Mouse (Mus musculus) CD4-positive, CD25-positive, alpha-beta regulatory T cell, adult 2 months (primary cell): ENCODE measurements around the gene Anks1.
"Not testable (repeated sequence)": the region's sequence is repeated elsewhere in the genome, so short reads cannot be mapped to it uniquely, and the experiment has no call there.

Experiments used
- DNase-seq: peaks from one replicate; pipeline ENCODE4 v3.0.0-alpha.2; 2012; ENCODE audit warnings: low read depth, low spot score

The Anks1 gene

DNA sequence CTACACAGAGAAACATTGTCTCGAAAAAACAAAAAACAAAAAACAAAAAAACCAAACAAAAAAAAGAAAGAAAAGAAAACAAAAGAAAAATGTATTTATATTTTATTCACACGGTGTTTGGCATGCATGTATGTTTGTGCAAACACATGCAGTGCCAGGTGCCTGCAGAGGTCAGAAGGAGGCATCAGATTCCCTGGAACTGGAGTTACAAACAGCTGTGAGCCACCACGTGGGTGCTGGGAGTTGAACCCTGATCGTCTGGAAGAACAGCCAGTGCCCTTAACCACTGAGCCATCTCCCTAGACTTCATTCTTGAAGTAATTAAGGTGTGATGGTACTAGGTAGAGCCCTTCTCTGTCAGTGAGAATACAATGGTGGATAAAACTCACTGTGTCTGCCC lies 57.0 kb downstream of the Anks1 start:
- no peak for DNase-seq

DNA sequence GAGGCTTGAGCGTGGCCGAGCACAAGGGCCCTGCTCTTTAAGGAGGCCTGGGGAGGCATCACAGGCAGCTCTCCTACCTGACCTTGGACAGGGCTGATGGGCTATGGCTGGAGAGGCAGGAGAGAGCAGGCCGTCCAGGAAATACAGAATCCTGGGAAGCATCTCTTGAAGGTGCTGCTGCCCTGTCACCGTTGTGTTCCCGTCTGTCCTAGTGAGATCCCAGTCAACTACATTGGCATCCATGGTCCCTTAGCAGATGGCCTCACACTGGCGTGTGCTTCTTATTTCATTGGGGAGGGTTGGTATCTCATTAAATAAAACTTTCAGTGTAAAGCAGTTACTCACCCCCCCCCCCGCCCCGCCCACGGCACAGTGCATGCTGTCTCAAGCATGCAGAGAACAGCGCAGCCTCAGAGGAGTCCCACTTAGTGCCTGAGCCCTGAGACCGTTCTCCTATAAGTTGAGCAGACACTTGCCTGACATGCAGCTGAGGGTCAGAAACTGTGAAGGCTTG lies 57.5 kb downstream of the Anks1 start:
- no peak for DNase-seq

DNA sequence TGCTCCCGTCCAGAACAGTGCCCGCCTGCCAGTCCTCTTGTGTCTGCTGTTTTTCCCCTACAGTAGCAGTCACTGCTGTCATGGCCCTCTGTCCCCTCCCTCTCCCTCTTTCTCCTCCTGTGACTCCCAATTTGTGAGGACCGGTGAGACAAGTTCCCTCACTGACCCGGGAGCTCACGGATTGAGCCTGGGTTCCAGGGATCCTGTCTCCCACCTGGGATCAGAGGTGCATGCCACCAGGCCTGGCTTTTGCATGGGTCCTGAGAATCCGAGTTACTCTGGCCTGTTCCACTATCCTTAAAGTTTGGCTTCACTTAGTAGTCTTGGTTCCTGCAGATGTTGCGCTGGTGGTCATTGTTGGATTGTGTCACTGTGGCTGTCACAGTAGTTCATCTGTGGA lies 58.4 kb downstream of the Anks1 start:
- no peak for DNase-seq

DNA sequence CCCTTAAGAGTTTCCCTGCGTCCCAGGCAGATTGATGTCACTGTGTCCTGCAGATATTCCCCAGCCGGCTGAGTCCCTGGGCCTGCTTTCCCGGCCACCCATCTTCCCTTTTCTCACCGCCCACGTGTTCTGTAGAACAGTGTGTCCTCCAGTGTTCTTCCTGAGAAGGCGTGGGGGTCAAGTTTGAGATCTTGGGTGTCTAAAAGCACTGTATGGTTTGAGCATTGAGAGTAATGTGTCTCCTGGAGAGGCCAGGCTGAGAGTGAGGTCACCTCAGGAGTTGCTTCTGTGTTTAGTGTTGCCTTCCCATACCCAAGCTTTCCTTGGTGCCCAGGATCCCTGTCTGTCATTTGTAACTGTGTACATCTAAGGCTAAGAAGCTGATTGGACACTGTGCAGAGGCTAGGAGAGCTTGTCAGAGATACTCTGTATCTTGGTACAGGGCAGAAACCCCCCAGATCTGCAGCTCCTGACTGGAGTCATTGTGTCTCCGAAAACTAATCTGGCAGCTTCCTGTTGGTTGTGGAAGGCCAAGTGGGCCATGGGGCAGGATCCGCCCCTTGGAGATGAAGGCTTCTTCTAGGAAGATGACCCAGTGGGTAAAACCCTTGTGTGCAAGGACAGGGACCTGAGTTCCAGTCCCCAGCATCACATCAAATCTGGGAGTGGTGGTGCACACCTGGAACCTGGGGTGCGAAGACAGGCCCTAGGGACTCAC lies 59.1 kb downstream of the Anks1 start:
- DNase-seq = no peak

DNA sequence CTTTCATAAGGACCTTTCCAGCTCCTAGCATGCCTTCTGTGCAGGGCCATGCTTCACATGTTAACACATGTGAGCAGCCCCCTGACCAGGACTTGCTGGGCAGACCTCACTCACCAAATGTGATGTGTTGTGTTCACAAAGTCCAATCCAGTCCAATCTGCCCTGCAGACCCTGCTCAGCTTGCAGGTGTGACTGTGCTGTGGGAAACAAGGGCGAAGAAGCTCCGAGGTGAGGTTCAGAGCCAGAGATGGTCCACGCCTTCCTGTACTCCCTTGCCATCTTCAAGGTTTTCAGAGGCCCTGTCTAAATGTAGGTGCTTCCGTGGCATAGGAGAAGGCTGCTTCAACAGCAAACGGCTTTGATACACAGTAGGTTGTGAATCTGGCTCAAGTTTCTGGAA lies 59.8 kb downstream of the Anks1 start:
- DNase-seq = no peak

DNA sequence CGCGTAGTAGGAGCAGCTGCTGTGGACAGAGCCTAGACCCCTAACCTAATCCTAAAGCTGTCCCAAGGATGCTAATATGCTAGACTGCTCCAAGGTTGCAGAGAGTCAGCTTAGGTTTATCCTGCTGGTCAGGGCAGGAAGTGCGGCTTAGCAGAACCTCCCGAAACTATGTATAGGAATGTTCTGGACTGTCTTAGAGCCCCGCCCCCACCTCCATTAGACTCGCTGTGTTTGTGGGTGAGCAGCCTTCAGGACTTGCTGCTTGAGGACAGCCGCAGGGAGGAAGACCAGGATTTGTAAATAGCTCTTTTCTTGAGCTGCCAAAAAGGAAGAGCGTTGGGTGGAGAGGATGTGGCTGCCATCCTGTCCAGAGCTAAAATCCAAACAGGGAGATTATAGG lies 60.3 kb downstream of the Anks1 start:
- DNase-seq = peak; percentile 33

DNA sequence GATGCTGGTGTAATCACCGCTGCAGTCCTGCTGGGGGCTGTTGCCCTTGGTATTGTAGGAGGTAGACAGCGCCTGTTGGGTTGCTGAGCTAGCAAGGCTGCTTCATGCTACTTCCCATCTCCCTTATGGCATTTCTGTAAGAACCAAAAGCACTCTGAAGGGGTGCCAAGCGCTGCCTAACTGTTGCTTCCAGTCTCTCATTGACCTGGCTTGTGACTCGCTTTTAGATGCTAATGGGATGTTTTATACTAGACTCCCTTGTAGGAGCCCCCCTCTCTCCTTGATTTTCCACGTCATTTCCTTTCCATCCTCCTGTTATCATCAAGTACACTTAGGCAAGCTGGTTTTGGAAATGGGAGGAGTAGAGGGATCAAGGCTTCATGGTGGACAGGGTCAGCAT lies 60.8 kb downstream of the Anks1 start:
- no peak for DNase-seq

DNA sequence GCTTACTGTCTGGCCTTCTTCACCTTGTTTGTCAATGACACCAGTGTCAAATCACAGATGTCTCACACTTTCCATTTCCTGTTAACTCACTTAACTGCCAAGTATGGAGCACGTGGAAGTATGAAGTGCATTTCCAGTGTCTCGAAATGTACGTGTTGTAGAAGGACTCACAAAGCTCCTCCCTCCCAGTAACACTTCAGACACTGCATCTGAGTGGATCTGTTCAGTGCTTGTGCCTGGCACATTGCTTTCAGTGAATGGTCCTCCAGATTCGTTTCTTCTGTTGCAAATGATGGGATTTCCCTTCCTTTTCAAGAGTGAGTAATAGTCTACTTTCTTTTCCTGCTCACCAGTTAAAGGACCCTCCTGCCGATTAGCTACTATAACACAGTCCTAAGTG lies 61.2 kb downstream of the Anks1 start:
- DNase-seq = no peak

DNA sequence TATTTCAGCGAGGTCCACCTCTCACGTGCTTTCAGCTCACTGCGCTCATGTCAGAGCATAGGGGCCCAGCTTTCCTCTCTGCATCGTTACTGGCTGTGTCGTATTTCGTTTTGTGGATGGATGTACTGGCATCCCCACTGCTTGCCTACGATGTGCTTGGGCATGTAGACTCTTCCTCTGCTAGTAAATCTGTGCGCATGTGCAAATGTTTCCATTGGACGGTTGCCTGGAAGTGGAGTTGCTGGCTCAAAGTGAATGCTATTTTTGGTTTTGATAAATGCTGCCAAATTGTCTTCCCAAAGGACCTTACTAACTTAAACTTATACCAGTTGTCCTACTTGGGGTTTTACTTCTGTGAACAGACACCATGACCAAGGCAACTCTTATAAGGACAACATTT lies 62.4 kb downstream of the Anks1 start:
- no peak for DNase-seq

DNA sequence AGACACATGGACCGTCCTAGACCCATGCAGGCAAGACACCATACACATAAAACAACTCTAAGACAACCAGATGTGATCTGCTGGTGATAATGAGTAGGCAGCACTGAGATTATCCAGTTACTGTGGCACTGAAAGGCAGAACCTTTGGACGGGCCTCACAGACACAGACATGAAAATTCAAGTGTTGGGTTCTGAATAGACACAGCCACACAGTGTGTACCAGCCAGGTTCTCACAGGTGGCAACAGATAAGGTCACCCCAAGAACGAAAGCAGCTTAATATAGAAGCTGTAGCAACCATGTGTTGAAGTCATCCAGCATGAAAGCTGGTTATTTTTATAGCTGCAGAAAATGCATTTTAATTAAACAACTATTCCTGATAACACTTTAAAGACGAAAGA lies 64.2 kb downstream of the Anks1 start:
- DNase-seq = no peak

DNA sequence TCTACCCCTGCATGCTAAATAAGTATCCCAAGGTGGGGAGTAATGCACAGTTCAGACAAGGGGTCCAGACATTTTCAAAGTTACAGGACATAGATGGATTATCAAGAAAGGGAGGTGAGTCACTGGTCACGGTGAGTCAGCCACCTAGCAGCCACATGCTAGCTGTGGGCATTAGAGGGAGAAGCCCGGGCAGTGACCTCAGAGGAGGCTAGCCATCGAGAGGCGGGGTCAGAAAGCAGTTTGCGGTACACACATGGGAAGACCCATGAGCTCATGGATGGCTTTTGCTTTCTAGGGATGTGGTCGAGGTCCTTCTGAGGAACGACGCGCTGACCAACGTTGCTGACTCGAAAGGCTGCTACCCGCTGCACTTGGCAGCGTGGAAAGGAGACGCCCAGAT lies 67.2 kb downstream of the Anks1 start:
- no peak for DNase-seq

DNA sequence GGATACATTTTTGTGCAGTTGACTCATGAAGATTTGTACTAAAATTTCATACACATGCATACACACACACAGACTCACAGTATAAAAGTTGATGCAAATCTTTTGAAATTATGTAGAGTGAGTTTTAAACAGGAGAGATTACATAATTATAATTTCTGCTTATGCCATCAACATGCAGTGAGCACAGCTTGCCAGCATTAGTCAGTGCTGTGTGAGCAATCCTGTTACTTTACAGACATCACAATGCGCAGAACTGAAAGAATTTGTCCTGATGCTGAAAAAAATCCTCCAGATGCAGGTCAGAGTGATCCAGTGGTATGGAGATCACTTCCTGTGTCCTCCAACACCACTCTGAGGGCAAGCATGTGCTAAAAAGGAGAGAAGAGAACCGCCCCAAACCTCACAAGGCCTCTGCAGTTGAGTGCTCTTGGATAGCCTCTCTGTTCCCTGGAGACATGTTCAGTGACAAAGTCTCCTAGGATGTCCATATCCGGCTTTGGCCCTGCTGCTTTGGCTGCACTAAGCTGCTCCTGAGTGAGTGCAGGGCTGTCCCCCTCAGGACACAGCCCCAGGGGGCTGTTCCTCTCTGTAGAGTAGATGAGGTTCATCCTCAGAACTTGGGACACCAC lies 68.0 kb downstream of the Anks1 start:
- no peak for DNase-seq

DNA sequence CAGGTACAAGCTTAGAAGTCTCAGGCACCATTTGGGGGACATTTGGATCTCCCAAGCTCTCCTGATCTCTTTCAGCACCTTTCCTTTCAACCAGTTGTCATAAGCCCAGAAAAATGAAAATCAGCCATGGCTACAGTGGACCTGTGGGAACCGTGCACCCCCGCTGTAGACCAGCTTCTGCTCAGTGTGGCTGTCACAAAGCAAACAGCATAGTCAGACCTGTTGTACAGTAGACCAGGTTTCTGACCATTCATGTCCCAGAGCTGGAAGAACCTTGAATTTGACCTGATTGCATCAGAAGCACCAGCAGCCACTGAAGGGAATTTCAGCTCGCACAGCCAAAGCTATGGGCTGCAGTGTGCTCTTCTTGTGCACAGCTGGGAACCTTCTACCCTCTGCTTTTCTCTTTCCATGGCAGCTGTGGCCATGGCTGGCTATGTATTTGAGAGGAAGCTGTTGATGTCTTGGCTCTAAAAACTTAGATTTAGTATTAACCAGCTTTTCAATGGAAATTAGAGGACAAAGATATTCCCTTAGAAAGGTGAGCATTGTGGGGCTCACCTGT lies 71.4 kb downstream of the Anks1 start:
- DNase-seq = no peak

DNA sequence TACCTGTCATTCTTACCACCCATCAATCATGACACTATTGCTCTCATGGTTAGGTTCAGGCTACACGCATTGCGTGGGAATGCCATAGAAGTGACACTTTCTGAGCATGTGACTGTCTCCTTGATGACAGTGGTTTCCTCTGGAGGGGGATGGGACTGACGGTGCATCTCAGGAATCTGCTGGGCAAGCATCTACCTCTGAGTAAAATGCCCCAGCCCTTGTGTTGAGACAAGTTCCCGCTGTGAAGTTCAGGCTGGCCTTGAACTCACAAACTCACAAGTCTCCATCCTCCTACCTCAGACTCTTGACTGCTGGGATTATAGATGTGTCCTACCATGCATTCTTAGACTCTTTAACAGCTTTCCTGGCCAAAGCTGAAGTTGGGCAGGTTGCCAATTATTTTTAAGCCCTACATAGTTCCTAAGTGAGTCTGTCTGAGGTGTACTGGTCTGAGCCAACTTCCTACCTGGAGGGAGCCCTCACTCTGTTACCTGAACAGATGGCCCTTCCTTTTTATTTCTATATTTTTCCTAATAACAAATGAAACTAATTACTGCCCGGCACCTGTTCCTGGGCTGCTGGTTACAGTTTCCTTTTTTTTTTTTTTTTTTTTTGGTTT lies 72.5 kb downstream of the Anks1 start:
- no peak for DNase-seq

DNA sequence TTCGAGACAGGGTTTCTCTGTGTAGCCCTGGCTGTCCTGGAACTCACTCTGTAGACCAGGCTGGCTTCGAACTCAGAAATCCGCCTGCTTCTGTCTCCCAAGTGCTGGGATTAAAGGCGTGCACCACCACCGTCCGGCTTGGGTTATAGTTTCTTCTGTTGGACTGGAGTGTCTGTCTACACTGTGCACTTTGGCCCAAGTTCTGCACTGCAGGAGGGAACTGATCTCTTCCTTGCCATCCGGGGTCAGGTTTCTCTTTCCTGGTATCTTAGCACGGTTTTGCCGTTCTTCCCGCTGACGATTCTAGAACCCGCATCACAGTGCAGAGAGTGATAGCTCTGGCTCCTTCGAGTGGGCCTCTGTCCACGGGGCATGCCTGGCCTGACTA lies 73.0 kb downstream of the Anks1 start:
- DNase-seq = not testable (repeated sequence)

DNA sequence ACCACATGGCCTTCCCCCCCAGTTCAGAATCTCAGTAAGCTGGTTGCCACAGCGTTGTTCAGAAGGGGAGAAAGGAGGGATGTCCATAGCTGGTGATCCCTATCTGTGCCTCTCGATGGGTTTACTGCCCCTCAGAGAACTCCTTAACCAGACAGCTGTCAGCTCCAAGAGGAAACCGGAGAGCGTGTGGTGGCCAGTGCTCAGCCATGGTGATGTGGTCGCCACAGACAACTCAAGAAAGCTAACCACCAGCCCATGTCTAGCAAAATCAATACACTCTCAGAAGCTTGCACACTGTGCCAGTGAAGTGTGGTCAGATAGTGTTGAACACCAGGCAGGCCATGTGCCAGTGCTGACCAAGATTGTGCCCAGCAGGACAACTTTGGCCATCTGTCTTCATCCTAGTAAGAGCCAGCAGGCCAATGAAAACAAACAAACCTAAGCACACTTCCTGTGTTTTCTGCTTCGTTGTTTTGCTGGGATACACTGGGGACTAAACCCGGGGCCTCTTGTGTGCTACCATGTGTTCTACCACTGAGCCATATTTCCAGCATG lies 73.7 kb downstream of the Anks1 start:
- DNase-seq = no peak

DNA sequence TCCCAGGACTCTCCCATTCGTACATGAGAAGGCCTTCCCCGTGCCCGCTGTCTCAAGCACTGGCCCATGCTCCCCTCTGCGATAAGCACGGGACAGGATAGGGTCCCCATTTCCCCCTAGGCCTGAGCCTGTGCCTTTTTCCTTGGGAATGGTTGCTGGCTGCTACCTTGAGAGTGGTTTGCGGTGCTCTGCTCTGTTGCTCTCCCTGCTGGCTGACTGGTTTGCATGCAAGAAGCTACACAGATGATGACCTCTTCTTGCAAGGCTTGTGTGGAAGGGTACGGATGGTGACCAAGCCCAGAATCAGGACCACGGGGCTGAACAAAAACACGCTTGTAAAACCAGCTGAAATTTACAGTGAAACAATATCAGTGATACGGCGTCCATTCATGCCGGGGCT lies 75.3 kb downstream of the Anks1 start:
- no peak for DNase-seq

DNA sequence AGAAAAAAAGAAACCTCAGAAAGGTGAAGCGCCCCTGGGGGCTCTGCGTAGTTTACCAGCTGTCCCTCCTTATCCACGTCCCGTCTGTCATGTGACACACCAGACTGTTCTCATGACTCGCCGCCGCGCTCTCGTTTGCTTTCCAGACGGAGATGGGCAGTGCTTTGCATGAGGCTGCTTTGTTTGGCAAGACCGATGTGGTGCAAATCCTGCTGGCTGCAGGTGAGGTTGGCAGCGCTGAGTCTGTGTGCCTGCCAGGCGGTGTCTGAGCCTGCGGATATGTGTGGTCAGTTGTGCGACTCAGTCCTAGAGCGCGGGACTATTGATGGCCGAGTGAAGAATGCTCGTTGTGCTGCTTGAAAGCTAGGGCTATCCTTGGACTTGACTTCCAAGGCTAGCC lies 77.0 kb downstream of the Anks1 start:
- DNase-seq = no peak

DNA sequence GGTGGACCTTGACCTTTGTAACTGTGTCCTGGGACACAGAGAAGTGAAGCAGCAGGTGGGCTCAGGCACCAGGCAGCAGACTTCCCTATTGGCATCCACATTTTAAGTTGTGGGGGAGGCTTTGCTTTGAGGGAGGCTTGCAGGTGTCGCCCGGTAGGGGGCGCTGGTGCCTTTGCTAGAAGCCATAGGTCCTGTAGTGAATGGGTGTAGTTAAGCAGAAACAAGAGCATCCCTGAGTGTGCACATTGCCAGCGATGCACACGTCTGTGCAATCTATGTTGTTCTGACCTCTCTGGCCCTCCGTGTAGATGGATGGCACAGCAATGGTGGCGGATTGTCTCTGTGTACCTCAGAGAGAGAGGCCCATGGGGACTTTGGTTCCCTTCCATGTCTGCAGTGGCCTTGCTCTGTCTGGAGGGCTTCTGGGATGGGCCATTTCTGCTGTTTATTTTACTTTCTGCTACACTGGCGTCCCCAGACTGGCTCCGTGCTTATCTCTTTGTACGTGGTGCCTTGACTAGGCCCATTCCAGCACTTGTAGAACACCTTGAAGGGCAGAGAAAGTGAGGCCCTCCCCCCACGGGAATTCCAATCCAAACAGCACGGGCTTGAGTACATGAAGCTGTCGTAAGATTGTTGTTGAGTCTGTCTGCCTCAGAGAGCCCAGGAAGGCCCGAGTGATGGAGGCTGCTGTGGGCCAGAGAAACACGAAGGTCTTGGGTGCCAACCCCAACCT lies 80.9 kb downstream of the Anks1 start:
- DNase-seq = peak; percentile 91

DNA sequence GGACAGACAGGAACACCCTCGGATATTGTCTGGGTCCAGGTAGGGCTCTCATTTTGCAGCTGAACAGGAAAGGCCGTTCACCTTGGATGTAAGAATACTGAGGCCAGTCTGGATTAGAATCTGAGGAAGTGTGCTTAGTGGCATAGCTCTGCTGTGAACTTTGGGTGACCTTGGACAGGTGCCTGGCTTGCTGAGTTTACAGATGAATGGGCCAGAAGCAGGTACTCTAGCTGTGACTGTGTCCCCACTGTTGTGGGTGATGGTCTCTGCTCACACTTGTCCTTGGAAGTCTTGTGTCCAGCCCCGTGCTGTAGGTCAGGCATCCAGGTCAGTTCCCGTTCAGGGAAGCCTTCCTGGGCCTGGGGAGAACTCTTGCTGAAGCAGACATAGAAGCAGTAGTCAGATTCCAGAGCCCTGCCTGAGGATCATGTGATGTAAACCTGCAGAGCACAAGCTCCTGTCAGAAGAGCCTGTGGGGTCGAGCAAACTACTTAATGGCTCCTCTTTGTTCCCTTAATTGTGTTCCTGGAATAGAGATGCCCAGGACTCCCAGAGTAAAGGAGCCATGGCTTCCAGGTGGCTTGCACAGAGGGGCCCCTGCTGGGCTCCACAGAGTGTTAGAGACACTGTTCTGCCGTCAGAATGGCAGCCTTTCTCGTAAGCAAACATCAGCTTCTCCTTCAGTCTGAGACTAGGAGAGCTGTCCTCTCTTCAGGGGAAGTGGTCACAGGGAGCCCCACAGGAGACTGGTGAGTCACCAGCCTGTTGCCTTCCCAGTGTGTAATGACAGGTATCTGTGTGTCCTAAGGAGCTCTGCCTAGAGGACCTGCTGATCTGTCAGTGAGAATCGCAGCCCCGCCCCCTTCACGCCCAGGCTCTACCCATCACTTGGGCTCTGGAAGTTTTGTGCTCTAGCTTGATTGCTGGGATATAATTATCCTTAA lies 85.2 kb downstream of the Anks1 start:
- no peak for DNase-seq

DNA sequence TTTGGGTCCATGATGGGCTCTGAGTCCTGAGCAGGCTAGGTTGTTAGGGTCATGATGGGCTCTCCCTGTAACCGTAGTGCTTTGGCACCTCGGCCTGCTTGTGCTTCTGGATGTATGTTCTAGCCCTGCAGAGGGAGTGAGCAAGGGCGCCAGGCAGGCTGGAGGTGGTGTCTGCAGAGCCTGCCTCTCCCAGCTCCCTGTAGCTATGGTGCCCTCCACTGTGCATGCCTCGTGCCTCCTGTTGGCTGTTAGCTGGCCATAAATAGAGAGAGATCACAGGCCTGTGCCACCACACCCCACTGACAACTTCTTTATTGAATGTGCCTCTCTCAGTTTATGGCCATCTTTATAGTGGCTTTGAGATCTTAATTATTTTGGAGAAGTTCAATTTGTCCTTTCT lies 87.2 kb downstream of the Anks1 start:
- DNase-seq = no peak
